Mouse (Mus musculus) neural tube, embryonic 11.5 days (tissue): ENCODE results near the gene Gm3373. TPM values are rescaled to one million over a fixed set of nuclear protein-coding genes. Genes with fewer than 3 reads are reported as not detected.
"Not testable (repeated sequence)": the region's sequence is repeated elsewhere in the genome, so short reads cannot be mapped to it uniquely, and the experiment has no call there.

Experiments used
- ATAC-seq: fragments of 200-750 bp; cut with Nextera tagmentation; 2 replicates; pipeline ENCODE4 v1.8.0; 2017; ENCODE audit warnings: moderate number of reproducible peaks, mild to moderate bottlenecking, moderate TSS enrichment, moderate library complexity; ENCODE audit not compliant: insufficient read depth, low FRiP score, low TSS enrichment
- DNase-seq: peaks from one replicate; pipeline ENCODE4 v3.0.0-alpha.2; 2015; ENCODE audit warnings: low spot score
- H3K27ac ChIP-seq: fragments of 300-500 bp; sonication (generic); 2 replicates; pipeline ENCODE4 v1.5.1; 2014; ENCODE audit warnings: low read depth, mild to moderate bottlenecking, low read length
- H3K27me3 ChIP-seq: fragments of 300-500 bp; sonication (generic); 2 replicates; pipeline ENCODE4 v1.6.1; 2014; ENCODE audit warnings: mild to moderate bottlenecking, low read length, mixed read lengths; ENCODE audit not compliant: control insufficient read depth, insufficient read depth
- H3K36me3 ChIP-seq: fragments of 300-500 bp; sonication (generic); 2 replicates; pipeline ENCODE4 v1.6.1; 2014; ENCODE audit warnings: mild to moderate bottlenecking, low read length, moderate library complexity, mixed read lengths; ENCODE audit not compliant: control insufficient read depth, insufficient read depth
- H3K4me1 ChIP-seq: fragments of 300-500 bp; sonication (generic); 2 replicates; pipeline ENCODE4 v1.6.1; 2014; ENCODE audit warnings: low read length, mixed read lengths; ENCODE audit not compliant: control insufficient read depth, insufficient read depth
- H3K4me2 ChIP-seq: fragments of 300-500 bp; sonication (generic); 2 replicates; pipeline ENCODE4 v1.6.1; 2014; ENCODE audit warnings: low read depth, mild to moderate bottlenecking, moderate library complexity
- H3K4me3 ChIP-seq: fragments of 300-500 bp; sonication (generic); 2 replicates; pipeline ENCODE4 v1.5.1; 2014; ENCODE audit warnings: low read depth, low read length
- H3K9ac ChIP-seq: fragments of 300-500 bp; sonication (generic); 2 replicates; pipeline ENCODE4 v1.6.1; 2014; ENCODE audit warnings: mild to moderate bottlenecking, low read length
- H3K9me3 ChIP-seq: fragments of 300-500 bp; sonication (generic); 2 replicates; pipeline ENCODE4 v1.6.1; 2016; ENCODE audit warnings: low read length; ENCODE audit not compliant: control insufficient read depth
- WGBS: fragments of 180-500 bp; shearing (Covaris S2); extraction: QIAGEN DNeasy Blood & Tissue Kit; methylation state at CpG from one replicate; pipeline ENCODE4 v1.1.7; 2014; 5-methylcytosine and 5-hydroxymethylcytosine counted together
- polyA plus RNA-seq: library from polyadenylated mRNA; unstranded; fragments of >200 nt; fragmentation: Nextera tagmentation; extraction: Ambion mirVana; gene quantifications from 2 replicates; pipeline ENCODE4 v1.2.1, GENCODE M21; 2014

Gene Gm3373
- not detected in 2 replicates for polyA plus RNA-seq

DNA sequence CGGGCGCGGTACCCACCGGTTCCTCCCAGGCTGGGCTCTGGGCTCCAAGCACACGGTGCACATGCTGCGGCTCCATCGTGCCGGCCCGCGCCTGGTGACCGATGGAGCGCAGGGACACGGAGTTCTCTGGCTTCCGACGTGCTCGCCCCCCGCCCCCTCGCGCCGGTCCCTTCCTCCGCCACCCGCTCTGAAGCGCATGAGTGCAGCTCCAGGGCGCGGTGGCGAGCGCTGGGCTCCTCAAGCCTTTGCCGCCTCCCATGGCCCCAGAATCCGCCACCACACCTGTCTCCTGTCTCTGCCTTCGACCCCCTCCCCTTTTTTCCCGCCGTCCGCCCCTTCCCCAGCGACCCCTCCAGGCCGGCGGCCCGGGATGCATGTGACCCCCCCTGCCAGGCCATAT lies at the start of gene Gm3373:
Gene Gm3373 (minus strand): TSS at position 101 of the 400 bp plus-strand sequence.
- H3K4me1 ChIP-seq, H3K9me3 ChIP-seq, ATAC-seq, H3K4me2 ChIP-seq, H3K27me3 ChIP-seq, H3K36me3 ChIP-seq, H3K4me3 ChIP-seq, H3K9ac ChIP-seq, DNase-seq, H3K27ac ChIP-seq: not testable (repeated sequence)
- no CpG with 5 or more reads among the region's 37 CpGs for WGBS

DNA sequence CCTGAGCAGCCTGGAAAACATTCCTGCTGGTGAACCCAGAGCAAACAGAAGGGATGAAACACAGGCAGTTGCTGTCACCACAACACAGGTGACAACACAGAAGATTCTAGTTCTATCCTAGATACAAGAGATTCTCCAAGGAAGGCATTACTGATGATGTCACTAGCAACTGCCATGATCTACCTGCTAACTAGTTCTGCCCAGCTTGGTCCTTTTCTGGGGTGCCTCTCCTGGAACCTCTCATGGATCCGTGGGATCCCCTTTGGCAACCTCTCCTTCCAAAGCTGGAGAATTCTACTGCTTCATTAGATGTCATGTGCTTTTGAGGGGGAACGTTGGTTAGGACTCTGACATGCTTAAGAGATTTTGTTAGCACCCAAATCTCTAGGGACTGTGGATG lies 54.0 kb downstream of the Gm3373 start, which contains the start of gene Gm9603:
Gene Gm9603 (minus strand): TSS at position 101 of the 400 bp plus-strand sequence.
- WGBS: no CpG with 5 or more reads among the region's 2 CpGs
- H3K4me3 ChIP-seq, ATAC-seq, H3K27me3 ChIP-seq, H3K9me3 ChIP-seq, H3K27ac ChIP-seq, H3K4me2 ChIP-seq, H3K36me3 ChIP-seq, H3K9ac ChIP-seq, H3K4me1 ChIP-seq, DNase-seq: not testable (repeated sequence)

Other genes with a start within 250 kb of the Gm3373 start
- gene Gm3488, start 239.9 kb downstream of the Gm3373 start, polyA plus RNA-seq: 2.5 and 2.7 TPM in 2 replicates
- gene Gm3532, start 203.1 kb downstream of the Gm3373 start, polyA plus RNA-seq: not detected in 2 replicates
- not detected in 2 replicates for gene Gm8265, start 108.5 kb downstream of the Gm3373 start, polyA plus RNA-seq
- gene Gm9603, start 54.1 kb downstream of the Gm3373 start, polyA plus RNA-seq: not detected in 2 replicates
- gene Gm3383, start 66.4 kb upstream of the Gm3373 start, polyA plus RNA-seq: 1.4 TPM in 2 replicates
- not detected in 2 replicates for gene Gm3424, start 88.8 kb upstream of the Gm3373 start, polyA plus RNA-seq
- 0.43 and 0.45 TPM in 2 replicates for gene Gm8237, start 138.8 kb upstream of the Gm3373 start, polyA plus RNA-seq
- 0.85 and 1.2 TPM in 2 replicates for gene Gm3248, start 220.2 kb upstream of the Gm3373 start, polyA plus RNA-seq
- gene Gm3453, start 237.6 kb upstream of the Gm3373 start, polyA plus RNA-seq: not detected in 2 replicates